Mouse (Mus musculus) forebrain, embryonic 16.5 days (tissue): ENCODE measurements at regions not wholly inside any gene's neighbourhood (a gene's known extent, or its start where the extent isn't known, plus 50 kb on each side); places are given as distances from the start of the nearest gene placed in this dataset.

Source experiments
- ATAC-seq: fragments of 200-750 bp; cut with Nextera tagmentation; 2 replicates; pipeline ENCODE4 v1.8.0; 2017; ENCODE audit warnings: mild to moderate bottlenecking, moderate library complexity
- H3K27ac ChIP-seq: fragments of 300-500 bp; sonication (generic); 2 replicates; pipeline ENCODE4 v1.5.1; 2014; ENCODE audit warnings: low read length, control low read depth
- H3K27me3 ChIP-seq: fragments of 300-500 bp; sonication (generic); replicated peaks from 2 replicates; pipeline ENCODE4 v1.6.1; 2014; ENCODE audit warnings: low read length; ENCODE audit not compliant: control insufficient read depth, insufficient read depth
- H3K36me3 ChIP-seq: fragments of 300-500 bp; sonication (generic); 2 replicates; pipeline ENCODE4 v1.6.1; 2014; ENCODE audit not compliant: control insufficient read depth, insufficient read depth
- H3K4me1 ChIP-seq: fragments of 300-500 bp; sonication (generic); replicated peaks from 2 replicates; pipeline ENCODE4 v1.6.1; 2014; ENCODE audit warnings: low read length; ENCODE audit not compliant: control insufficient read depth, insufficient read depth
- H3K4me2 ChIP-seq: fragments of 300-500 bp; sonication (generic); 2 replicates; pipeline ENCODE4 v1.6.1; 2014; ENCODE audit warnings: mild to moderate bottlenecking, low read length, control low read depth
- H3K4me3 ChIP-seq: fragments of 300-500 bp; sonication (generic); replicated peaks from 2 replicates; pipeline ENCODE4 v1.5.1; 2014; ENCODE audit warnings: mild to moderate bottlenecking, low read length, control low read depth
- H3K9ac ChIP-seq: fragments of 300-500 bp; sonication (generic); replicated peaks from 2 replicates; pipeline ENCODE4 v1.6.1; 2014; ENCODE audit warnings: low read depth, low read length, control low read depth
- H3K9me3 ChIP-seq: fragments of 300-500 bp; sonication (generic); 2 replicates; pipeline ENCODE4 v1.6.1; 2016; ENCODE audit warnings: low read length; ENCODE audit not compliant: control insufficient read depth
- WGBS: fragments of 180-500 bp; shearing (Covaris S2); extraction: QIAGEN DNeasy Blood & Tissue Kit; methylation state at CpG from one replicate; pipeline ENCODE4 v1.1.7; 2014; 5-methylcytosine and 5-hydroxymethylcytosine counted together

DNA sequence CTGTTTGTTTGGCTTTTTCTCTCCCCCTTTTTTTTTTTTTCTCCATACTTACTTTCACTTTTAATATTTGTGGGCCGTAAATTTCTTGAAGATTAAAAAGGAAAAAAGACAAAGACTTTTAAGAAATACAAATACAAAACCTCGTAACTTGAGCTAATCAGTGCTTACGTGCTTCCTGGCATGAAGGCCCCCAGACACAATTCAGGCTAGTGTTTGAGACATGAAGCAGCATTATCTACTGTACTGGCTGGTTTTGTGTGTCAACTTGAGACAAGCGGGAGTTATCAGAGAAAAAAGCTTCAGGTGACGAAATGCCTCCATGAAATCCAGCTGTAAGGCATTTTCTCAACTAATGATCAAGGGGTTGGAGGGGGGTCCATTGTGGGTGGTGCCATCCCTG, 86.2 kb upstream of the 4933415F23Rik start:
- Histone ChIP-seq H3K27me3 (no peaks in the 10 kb centered on the region), H3K4me1 (no peaks in the 10 kb centered on the region), H3K4me3 (no peak overlapping the region), H3K9me3 (no peaks in the 10 kb centered on the region), H3K36me3 (no peaks in the 10 kb centered on the region), H3K27ac (no peak overlapping the region), H3K9ac (no peak overlapping the region), H3K4me2 (no peak overlapping the region)
- ATAC-seq = no peak
- 68% methylated on average over 5 of the region's 5 CpGs for WGBS

GRCm38 (mm10) chr1:23187446-23188206, 85.6 kb upstream of the 4933415F23Rik start:
- Histone ChIP-seq H3K27ac (no peak overlapping the region), H3K9me3 (no peaks in the 10 kb centered on the region), H3K4me1 (no peaks in the 10 kb centered on the region), H3K9ac (no peak overlapping the region), H3K4me2 (no peak overlapping the region), H3K36me3 (no peaks in the 10 kb centered on the region), H3K4me3 (no peak overlapping the region), H3K27me3 (no peaks in the 10 kb centered on the region)
- 85% methylated on average over 6 of the region's 6 CpGs for WGBS
- ATAC-seq = no peak

DNA sequence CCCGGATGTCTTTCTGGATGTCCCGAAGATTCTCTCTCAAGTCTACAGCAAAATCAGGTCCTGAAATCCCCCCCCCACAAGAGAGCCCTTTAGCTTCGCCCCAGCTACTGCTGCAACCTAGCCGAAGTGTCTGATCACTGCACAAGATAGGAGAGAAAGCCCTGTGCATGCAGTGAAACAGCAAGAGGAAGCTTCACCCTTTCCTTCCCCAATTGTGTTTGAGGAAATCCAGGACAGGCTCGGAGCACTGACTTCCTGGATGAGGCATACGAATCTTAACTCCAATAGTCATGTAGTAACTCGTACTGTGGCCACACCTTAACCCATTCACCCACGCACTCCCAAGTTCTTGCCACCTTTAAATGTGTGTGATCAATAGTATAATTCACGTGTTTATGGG, 82.7 kb upstream of the 4933415F23Rik start:
- ATAC-seq = no peak
- Histone ChIP-seq H3K27ac (no peak overlapping the region), H3K27me3 (no peaks in the 10 kb centered on the region), H3K36me3 (no peaks in the 10 kb centered on the region), H3K9me3 (no peaks in the 10 kb centered on the region), H3K4me2 (no peak overlapping the region), H3K4me1 (no peaks in the 10 kb centered on the region), H3K4me3 (no peak overlapping the region), H3K9ac (no peak overlapping the region)
- 87% methylated on average over 9 of the region's 9 CpGs for WGBS

DNA sequence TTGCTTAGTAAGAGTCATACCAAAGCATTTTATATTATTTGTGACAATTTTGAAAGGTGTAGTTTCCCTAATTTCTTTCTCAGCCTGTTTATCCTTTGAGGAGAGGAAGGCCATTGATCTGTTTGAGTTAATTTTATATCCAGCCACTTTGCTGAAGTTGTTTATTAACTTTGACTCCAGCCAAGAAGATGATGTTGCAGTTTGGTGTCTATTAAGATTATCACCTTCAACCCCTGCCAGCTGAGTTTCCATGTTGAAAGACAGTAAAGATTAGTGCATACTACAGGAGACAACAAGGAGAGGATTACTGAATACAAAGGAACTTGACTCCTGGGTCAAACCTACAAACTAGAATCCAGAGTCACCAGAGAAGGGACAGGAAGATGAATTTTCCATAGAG, 80.5 kb upstream of the 4933415F23Rik start:
- no peaks in the 10 kb centered on the region for H3K36me3 ChIP-seq
- no peak overlapping the region for H3K4me2 ChIP-seq
- no peaks in the 10 kb centered on the region for H3K4me1 ChIP-seq
- H3K27me3 ChIP-seq = no peaks in the 10 kb centered on the region
- ATAC-seq = no peak
- H3K4me3 ChIP-seq = no peak overlapping the region
- H3K9me3 ChIP-seq = no peaks in the 10 kb centered on the region
- no peak overlapping the region for H3K27ac ChIP-seq
- H3K9ac ChIP-seq = no peak overlapping the region

DNA sequence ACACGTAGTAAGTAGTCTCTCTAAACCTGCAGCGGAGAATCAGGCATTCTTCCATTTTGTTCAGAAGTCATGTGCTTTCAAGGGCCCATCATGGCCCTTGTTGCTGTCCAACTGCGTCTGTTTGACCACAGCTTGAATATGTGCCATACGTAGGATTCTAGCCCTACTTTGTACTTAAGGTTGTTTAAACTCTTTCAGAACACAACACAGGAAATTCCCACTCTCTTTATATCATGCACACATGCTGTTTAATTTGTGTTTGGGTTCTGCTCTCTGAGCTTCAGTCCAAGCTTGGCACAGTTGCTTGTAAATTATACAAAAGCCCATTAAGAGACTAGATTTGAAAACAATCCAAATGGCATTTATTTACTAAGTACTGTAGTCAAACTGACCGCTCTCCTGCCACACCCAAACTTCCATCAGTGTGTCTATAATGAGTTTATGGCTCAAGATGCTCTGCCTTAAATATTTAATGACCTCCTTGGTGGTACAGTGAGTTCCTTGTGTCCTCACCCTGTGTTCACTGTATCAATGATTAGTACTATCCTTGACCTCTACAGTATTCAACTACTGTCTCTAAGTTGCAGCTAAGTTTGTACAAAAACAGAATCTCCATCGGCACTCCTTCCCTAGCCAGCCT, 76.4 kb upstream of the 4933415F23Rik start:
- ATAC-seq = no peak
- Histone ChIP-seq H3K27me3 (no peaks in the 10 kb centered on the region), H3K4me1 (no peaks in the 10 kb centered on the region), H3K4me2 (no peak overlapping the region), H3K36me3 (no peaks in the 10 kb centered on the region), H3K27ac (no peak overlapping the region), H3K9me3 (no peaks in the 10 kb centered on the region), H3K9ac (no peak overlapping the region), H3K4me3 (no peak overlapping the region)
- WGBS = 66% methylated on average over 6 of the region's 6 CpGs

- WGBS = 92% methylated on average over 11 of the region's 11 CpGs
- ATAC-seq = no peak
Measured at GRCm38 (mm10) chr1:23174022-23174421, 72.0 kb upstream of the 4933415F23Rik start.

DNA sequence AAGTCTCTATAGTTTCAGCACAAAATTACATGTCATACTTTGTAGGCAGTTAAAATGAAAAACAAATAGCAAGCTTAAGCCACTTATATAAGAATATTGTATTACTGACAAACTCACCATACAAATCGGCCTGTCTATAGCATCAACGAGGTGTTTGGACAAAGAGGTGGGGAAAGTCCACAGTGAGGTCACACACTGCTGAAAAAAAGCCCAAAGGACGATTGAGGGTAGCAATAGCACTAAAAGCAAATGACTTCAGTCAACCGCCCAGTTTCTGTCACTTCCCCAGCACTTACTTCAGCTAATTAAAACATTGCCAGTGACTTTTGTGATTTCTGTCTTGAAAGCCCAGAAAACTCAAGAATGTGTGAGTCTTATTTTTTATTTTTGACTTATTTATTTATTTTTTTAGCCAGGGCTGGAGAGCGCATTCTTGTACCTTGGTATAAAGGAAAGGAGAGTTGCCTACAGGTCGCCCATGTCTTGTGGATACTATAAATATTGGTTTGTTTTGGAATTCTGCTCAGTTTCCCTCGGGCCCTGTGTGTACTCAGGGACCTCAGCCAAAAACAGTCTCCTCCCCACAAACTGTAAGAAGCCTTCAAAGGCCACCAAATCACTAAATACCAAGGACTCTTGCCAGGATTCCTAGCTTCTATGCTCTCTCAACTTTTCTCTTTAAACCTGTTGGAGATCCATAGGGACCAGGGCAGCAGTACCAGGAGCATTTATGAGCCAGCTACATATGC, 71.2 kb upstream of the 4933415F23Rik start:
- Histone ChIP-seq H3K4me3 (no peak overlapping the region), H3K36me3 (no peaks in the 10 kb centered on the region), H3K9me3 (no peaks in the 10 kb centered on the region), H3K9ac (no peak overlapping the region), H3K4me2 (no peak overlapping the region), H3K27me3 (no peaks in the 10 kb centered on the region), H3K27ac (no peak overlapping the region), H3K4me1 (no peaks in the 10 kb centered on the region)
- ATAC-seq = no peak
- 59% methylated on average over 7 of the region's 7 CpGs for WGBS

More at GRCm38 (mm10) chr1:23174022-23174421, 72.0 kb upstream of the 4933415F23Rik start:
- Histone ChIP-seq H3K27ac (no peak overlapping the region), H3K4me1 (no peaks in the 10 kb centered on the region), H3K36me3 (no peaks in the 10 kb centered on the region), H3K9ac (no peak overlapping the region), H3K4me2 (no peak overlapping the region), H3K9me3 (no peaks in the 10 kb centered on the region), H3K4me3 (no peak overlapping the region), H3K27me3 (no peaks in the 10 kb centered on the region)

GRCm38 (mm10) chr1:23171336-23171735, 69.3 kb upstream of the 4933415F23Rik start:
- no peak overlapping the region for H3K27ac ChIP-seq
- H3K9me3 ChIP-seq = no peaks in the 10 kb centered on the region
- no peak for ATAC-seq
- H3K4me1 ChIP-seq = no peaks in the 10 kb centered on the region
- no peaks in the 10 kb centered on the region for H3K36me3 ChIP-seq
- no peak overlapping the region for H3K9ac ChIP-seq
- H3K4me2 ChIP-seq = no peak overlapping the region
- WGBS = 95% methylated on average over 2 of the region's 2 CpGs
- no peaks in the 10 kb centered on the region for H3K27me3 ChIP-seq
- H3K4me3 ChIP-seq = no peak overlapping the region

DNA sequence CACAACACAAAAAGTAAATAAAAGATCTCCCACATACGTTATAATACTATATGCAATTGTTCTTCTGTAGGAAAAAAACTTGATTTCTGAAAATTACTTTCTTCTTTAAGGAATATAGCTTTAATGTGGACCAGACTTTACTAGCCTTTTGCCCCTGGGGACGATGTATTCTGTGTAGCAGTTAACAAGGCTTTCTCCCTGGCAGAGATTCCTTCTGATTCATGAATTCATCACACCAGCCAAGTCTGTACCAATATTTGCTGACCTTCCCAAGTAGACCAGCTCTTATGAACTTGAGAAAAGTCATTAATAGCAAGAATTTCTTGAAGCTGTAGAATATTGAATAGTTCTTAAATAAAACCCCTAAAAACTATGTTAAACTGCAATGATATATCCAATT, 68.7 kb upstream of the 4933415F23Rik start:
- no peak overlapping the region for H3K27ac ChIP-seq
- no peak overlapping the region for H3K4me3 ChIP-seq
- WGBS = 94% methylated on average over 2 of the region's 2 CpGs
- H3K9me3 ChIP-seq = no peaks in the 10 kb centered on the region
- no peaks in the 10 kb centered on the region for H3K36me3 ChIP-seq
- H3K9ac ChIP-seq = no peak overlapping the region
- no peaks in the 10 kb centered on the region for H3K4me1 ChIP-seq
- ATAC-seq = no peak
- no peak overlapping the region for H3K4me2 ChIP-seq
- H3K27me3 ChIP-seq = no peaks in the 10 kb centered on the region
